Mouse (Mus musculus) neural tube, embryonic 12.5 days (tissue): ENCODE data around the gene Glyr1. TPM values are rescaled to one million over a fixed set of nuclear protein-coding genes. Genes with fewer than 3 reads are reported as not detected.

Source experiments
- ATAC-seq: fragments of 200-750 bp; cut with Nextera tagmentation; 2 replicates; pipeline ENCODE4 v1.8.0; 2017; ENCODE audit warnings: low read depth, mild to moderate bottlenecking, moderate TSS enrichment, moderate library complexity; ENCODE audit not compliant: low FRiP score
- H3K27ac ChIP-seq: fragments of 300-500 bp; sonication (generic); 2 replicates; pipeline ENCODE4 v1.5.1; 2016
- H3K27me3 ChIP-seq: fragments of 300-500 bp; sonication (generic); replicated peaks from 2 replicates; pipeline ENCODE4 v1.6.1; 2016; ENCODE audit warnings: mild to moderate bottlenecking
- H3K36me3 ChIP-seq: fragments of 300-500 bp; sonication (generic); 2 replicates; pipeline ENCODE4 v1.6.1; 2016; ENCODE audit warnings: mild to moderate bottlenecking
- H3K4me1 ChIP-seq: fragments of 300-500 bp; sonication (generic); 2 replicates; pipeline ENCODE4 v1.6.1; 2016
- H3K4me2 ChIP-seq: fragments of 300-500 bp; sonication (generic); replicated peaks from 2 replicates; pipeline ENCODE4 v1.6.1; 2016; ENCODE audit warnings: mild to moderate bottlenecking
- H3K4me3 ChIP-seq: fragments of 300-500 bp; sonication (generic); 2 replicates; pipeline ENCODE4 v1.5.1; 2016
- H3K9ac ChIP-seq: fragments of 300-500 bp; sonication (generic); 2 replicates; pipeline ENCODE4 v1.6.1; 2016; ENCODE audit warnings: mild to moderate bottlenecking
- H3K9me3 ChIP-seq: fragments of 300-500 bp; sonication (generic); 2 replicates; pipeline ENCODE4 v1.6.1; 2016; ENCODE audit warnings: mild to moderate bottlenecking
- WGBS: fragments of 180-500 bp; shearing (Covaris S2); methylation state at CpG from one replicate; pipeline ENCODE4 v1.1.7; 2016; 5-methylcytosine and 5-hydroxymethylcytosine counted together
- polyA plus RNA-seq: library from polyadenylated mRNA; unstranded; fragments of >200 nt; fragmentation: Nextera tagmentation; extraction: Ambion mirVana; gene quantifications from 2 replicates; pipeline ENCODE4 v1.2.1, GENCODE M21; 2016

Gene Glyr1
- 217 and 234 TPM in 2 replicates for polyA plus RNA-seq

DNA sequence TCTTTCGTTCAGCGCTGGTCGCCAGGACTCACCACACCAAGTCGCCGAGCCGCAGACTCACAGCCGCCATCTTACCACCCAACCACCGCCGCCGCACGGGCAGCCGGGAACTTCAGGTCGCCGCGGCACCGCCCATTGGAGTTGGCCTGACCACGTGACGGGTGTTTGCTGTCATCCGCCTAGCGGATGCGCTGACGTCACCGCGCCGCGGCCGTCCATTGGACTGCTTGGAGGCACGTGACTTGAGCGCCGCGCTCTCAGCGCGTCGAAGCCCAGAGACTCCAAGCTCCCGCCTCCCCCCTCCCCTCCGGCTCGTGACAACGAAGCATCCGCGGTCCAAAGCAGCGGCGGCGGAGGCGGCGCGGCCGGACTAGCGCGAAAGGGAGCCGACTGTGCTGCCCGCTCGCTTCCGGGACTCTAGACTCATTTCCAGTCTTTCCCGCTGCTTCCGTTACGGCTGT is at the start of gene Glyr1, which contains the start of gene Ubn1:
Glyr1 (minus strand) TSS at position 90 of the 461 bp plus-strand sequence.
Ubn1 (plus strand) TSS at position 284 of the 461 bp plus-strand sequence.
- under 1% methylated on average over 56 of the region's 56 CpGs for WGBS
- peak within 1 kb of the TSS; percentile 90 for H3K27ac ChIP-seq
- ATAC-seq = peak; percentile 99
- no peaks in the 10 kb centered on the region for H3K27me3 ChIP-seq
- H3K9ac ChIP-seq = peak within 1 kb of the TSS; percentile 92
- peak within 1 kb of the TSS; percentile 97 for H3K4me2 ChIP-seq
- H3K4me3 ChIP-seq = peak within 1 kb of the TSS; percentile 97
- no peaks in the 10 kb centered on the region for H3K9me3 ChIP-seq
- H3K4me1 ChIP-seq = peaks cover 21% of the 10 kb centered on the region
- peaks cover 35% of the 10 kb centered on the region for H3K36me3 ChIP-seq

- 86% methylated on average over 8 of the region's 8 CpGs for WGBS
- ATAC-seq = no peak
Observed at GRCm38 (mm10) chr16:5096504-5096903, 46.8 kb upstream of the Glyr1 start.

GRCm38 (mm10) chr16:5093285-5093684 is 43.6 kb upstream of the Glyr1 start:
- no peaks in the 10 kb centered on the region for H3K9me3 ChIP-seq
- H3K27me3 ChIP-seq = no peaks in the 10 kb centered on the region
- no peak overlapping the region for H3K27ac ChIP-seq
- H3K4me1 ChIP-seq = no peaks in the 10 kb centered on the region
- peaks cover 6% of the 10 kb centered on the region; the same call in 1 of the 2 replicates for H3K36me3 ChIP-seq
- no peak overlapping the region for H3K9ac ChIP-seq
- H3K4me3 ChIP-seq = no peak overlapping the region
- WGBS = 83% methylated on average over 5 of the region's 5 CpGs
- no peak for ATAC-seq
- H3K4me2 ChIP-seq = no peak overlapping the region

More at GRCm38 (mm10) chr16:5096504-5096903, 46.8 kb upstream of the Glyr1 start:
- Histone ChIP-seq H3K9me3 (no peaks in the 10 kb centered on the region), H3K4me3 (no peak overlapping the region), H3K9ac (no peak overlapping the region), H3K27ac (no peak overlapping the region), H3K27me3 (no peaks in the 10 kb centered on the region), H3K4me2 (no peak overlapping the region), H3K36me3 (no peaks in the 10 kb centered on the region), H3K4me1 (no peaks in the 10 kb centered on the region)

- ATAC-seq = no peak
- Histone ChIP-seq H3K4me2 (no peak overlapping the region), H3K4me3 (no peak overlapping the region), H3K27ac (no peak overlapping the region), H3K4me1 (no peaks in the 10 kb centered on the region), H3K9me3 (no peaks in the 10 kb centered on the region), H3K36me3 (peaks cover 44% of the 10 kb centered on the region), H3K27me3 (no peaks in the 10 kb centered on the region), H3K9ac (no peak overlapping the region)
- WGBS = 69% methylated on average over 10 of the region's 10 CpGs
Observed at GRCm38 (mm10) chr16:5089021-5089420, 39.4 kb upstream of the Glyr1 start.

GRCm38 (mm10) chr16:5086179-5086578 is 36.5 kb upstream of the Glyr1 start:
- no peak overlapping the region for H3K27ac ChIP-seq
- WGBS = 97% methylated on average over 2 of the region's 2 CpGs
- no peak overlapping the region for H3K4me3 ChIP-seq
- H3K4me1 ChIP-seq = no peaks in the 10 kb centered on the region
- no peak overlapping the region for H3K9ac ChIP-seq
- no peaks in the 10 kb centered on the region for H3K9me3 ChIP-seq
- H3K36me3 ChIP-seq = peaks cover 69% of the 10 kb centered on the region
- no peaks in the 10 kb centered on the region for H3K27me3 ChIP-seq
- no peak for ATAC-seq
- H3K4me2 ChIP-seq = no peak overlapping the region

DNA sequence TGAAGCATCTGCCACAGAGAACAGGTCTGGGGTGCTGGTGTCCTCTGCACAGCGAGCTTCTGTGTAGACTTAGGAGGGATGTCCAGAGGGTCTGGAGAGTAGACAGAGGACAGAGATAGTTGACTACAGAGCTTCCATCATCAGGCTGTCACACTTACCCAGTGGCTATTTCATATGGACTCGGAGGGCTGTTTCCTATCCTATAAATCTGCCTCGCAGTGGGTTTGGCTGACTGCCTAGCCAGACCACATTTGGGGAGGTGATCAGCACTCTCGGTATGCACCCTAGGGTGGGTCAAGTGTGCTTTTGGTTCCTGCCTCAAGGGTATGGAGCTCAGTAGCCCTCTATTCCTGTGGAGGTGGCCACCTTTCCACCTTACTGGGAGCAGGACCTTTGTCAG is 35.5 kb upstream of the Glyr1 start:
- Histone ChIP-seq H3K27me3 (no peaks in the 10 kb centered on the region), H3K4me3 (no peak overlapping the region), H3K9ac (no peak overlapping the region), H3K27ac (no peak overlapping the region), H3K4me1 (no peaks in the 10 kb centered on the region), H3K4me2 (no peak overlapping the region), H3K36me3 (peaks cover 71% of the 10 kb centered on the region), H3K9me3 (no peaks in the 10 kb centered on the region)
- WGBS = 91% methylated on average over 4 of the region's 4 CpGs
- no peak for ATAC-seq

DNA sequence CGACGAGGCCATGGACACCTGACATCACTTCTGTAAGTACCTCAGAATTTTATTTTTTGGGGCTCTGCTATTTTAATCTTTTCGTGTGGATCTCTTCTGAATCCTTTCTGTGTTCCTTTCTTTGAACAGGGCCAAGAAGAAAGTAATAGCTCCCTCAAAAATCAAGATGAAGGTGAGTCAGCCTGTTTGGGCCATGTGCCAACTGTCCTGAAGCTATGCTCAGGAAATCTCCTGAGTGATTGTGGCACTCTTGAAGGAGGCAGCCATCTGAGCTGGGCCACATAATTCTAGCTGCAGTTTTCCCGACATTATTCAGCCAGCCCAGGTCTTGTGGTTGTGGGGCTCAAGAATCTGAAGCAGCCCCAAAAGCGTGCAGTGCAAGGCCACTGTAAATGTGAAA is 24.7 kb upstream of the Glyr1 start:
- Histone ChIP-seq H3K9me3 (no peaks in the 10 kb centered on the region), H3K4me1 (no peaks in the 10 kb centered on the region), H3K27ac (no peak overlapping the region), H3K4me3 (no peak overlapping the region), H3K9ac (no peak overlapping the region), H3K4me2 (no peak overlapping the region), H3K36me3 (peaks cover 92% of the 10 kb centered on the region), H3K27me3 (no peaks in the 10 kb centered on the region)
- no peak for ATAC-seq
- 96% methylated on average over 5 of the region's 5 CpGs for WGBS

DNA sequence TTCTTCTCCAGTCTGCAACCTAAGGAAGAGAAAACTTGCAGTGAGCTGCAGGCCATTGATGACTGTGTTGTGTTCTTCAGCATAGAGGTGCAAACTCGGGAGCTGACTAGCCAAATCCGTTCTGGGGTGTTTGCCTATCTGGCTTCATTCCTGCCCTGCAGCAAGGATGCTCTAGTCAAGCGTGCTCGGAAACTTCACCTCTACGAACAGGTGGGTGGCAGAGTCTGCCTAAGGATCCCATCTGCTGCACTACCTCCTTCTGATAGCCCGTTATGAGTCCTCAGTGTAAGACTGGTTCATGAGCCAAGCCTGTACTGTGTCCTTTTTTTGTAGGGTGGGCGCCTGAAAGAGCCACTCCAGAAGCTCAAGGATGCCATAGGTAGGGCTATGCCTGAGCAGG is 22.3 kb upstream of the Glyr1 start:
- peaks cover 80% of the 10 kb centered on the region for H3K36me3 ChIP-seq
- no peaks in the 10 kb centered on the region for H3K9me3 ChIP-seq
- no peaks in the 10 kb centered on the region for H3K27me3 ChIP-seq
- 93% methylated on average over 7 of the region's 7 CpGs for WGBS
- H3K27ac ChIP-seq = no peak overlapping the region
- no peak for ATAC-seq
- H3K9ac ChIP-seq = no peak overlapping the region
- no peak overlapping the region for H3K4me3 ChIP-seq
- no peaks in the 10 kb centered on the region for H3K4me1 ChIP-seq
- H3K4me2 ChIP-seq = no peak overlapping the region

- no peak overlapping the region for H3K27ac ChIP-seq
- no peak for ATAC-seq
- H3K9ac ChIP-seq = no peak overlapping the region
- no peak overlapping the region for H3K4me2 ChIP-seq
- WGBS = 92% methylated on average over 3 of the region's 3 CpGs
- no peaks in the 10 kb centered on the region for H3K4me1 ChIP-seq
- H3K4me3 ChIP-seq = no peak overlapping the region
- no peaks in the 10 kb centered on the region for H3K27me3 ChIP-seq
- H3K9me3 ChIP-seq = no peaks in the 10 kb centered on the region
- peaks cover 75% of the 10 kb centered on the region for H3K36me3 ChIP-seq
Observed at GRCm38 (mm10) chr16:5070321-5070720, 20.7 kb upstream of the Glyr1 start.

DNA sequence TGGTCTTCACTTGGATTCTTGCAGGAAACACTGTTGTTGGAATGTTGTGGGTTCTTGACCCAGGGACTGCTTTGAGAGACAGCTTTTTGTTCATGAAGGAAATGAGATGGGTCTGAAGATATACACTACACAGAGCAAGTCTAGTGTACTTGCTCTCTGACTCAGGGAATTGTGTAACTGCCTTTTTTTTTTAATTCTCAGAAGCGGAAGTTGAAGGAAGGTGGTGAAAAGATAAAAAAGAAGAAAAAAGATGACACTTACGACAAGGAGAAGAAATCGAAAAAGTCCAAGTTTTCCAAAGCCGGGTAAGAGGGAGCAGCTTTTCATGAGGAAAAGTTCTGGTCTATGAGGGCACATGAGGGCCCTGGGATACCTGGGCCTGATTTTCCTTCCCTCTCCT is 13.8 kb upstream of the Glyr1 start:
- H3K9ac ChIP-seq = no peak overlapping the region
- H3K4me3 ChIP-seq = no peak overlapping the region
- no peak overlapping the region for H3K27ac ChIP-seq
- H3K36me3 ChIP-seq = peaks cover 57% of the 10 kb centered on the region
- no peaks in the 10 kb centered on the region for H3K9me3 ChIP-seq
- no peaks in the 10 kb centered on the region for H3K4me1 ChIP-seq
- no peak overlapping the region for H3K4me2 ChIP-seq
- H3K27me3 ChIP-seq = no peaks in the 10 kb centered on the region
- 93% methylated on average over 4 of the region's 4 CpGs for WGBS
- no peak for ATAC-seq

DNA sequence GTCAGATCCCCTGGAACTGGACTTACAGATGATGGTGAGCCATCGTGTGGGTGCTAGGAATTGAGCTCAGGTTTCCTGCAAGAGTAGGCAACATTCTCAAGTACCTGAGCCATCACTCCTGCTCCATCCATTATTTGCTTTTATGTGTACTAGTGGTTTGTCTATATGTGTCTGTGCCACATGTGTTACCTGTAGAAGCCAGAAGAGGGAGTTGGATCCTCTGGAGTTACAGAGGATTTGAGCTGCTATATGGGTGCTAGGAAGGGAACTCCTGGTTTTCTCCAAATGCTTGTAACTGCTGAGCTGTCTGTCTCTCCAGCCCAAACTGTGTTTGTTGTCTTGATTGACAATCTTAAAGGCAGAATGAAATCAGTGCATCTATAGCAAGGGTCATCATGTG is 8.5 kb upstream of the Glyr1 start:
- Histone ChIP-seq H3K4me2 (no peak overlapping the region), H3K4me1 (no peaks in the 10 kb centered on the region), H3K27ac (no peak overlapping the region), H3K9me3 (no peaks in the 10 kb centered on the region), H3K27me3 (no peaks in the 10 kb centered on the region), H3K4me3 (no peak overlapping the region), H3K9ac (no peak overlapping the region), H3K36me3 (peaks cover 52% of the 10 kb centered on the region)
- WGBS = 96% methylated on average over 1 of the region's 1 CpGs
- no peak for ATAC-seq

DNA sequence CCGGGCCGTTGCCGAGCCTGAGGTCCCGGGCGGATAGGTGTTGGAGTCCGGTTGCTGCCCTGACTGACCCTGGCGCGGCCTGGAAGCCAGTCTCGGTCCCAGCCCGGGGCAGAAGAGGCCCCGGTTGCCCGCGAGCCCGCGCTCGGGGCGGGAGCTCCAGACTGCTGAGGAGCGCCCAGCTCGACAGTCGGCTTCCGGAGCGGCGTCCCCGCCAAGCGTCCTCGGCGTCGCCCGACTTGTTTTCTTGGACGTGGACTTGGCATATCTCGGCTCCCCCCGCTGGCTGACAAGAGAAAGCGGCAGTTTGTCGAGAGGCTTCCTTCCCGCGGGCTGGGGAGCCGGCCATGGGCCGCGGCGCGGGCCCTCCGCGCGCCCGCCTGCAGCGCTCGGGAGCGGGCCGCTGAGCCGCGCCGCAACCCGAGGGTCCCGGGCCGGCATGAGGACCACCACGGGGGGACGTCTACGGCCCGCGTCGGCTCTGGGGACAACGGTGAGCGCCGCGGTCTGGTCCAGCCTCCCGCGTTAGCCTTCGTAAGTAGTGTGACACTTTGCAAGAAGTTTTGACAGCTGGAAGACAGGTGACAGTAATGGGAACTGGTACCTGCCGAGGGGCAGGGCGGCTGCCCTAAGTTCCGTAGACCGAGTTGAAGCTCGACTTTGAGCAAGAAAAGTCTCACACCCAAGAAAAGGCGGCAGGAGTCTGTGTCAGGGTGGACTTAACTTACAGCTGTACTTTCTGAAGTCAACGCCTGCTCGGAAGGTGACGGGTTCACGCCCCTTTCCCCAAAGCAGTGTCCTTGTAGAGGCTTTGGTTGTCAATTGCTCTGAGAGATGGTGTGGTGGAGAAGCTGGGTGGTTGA is 818 bp upstream of the Glyr1 start:
- peak overlapping the region; percentile 83 for H3K9ac ChIP-seq
- H3K27ac ChIP-seq = peak overlapping the region; percentile 90
- peak overlapping the region; percentile 97 for H3K4me2 ChIP-seq
- peak; percentile 81 for ATAC-seq
- H3K36me3 ChIP-seq = peaks cover 34% of the 10 kb centered on the region
- H3K27me3 ChIP-seq = no peaks in the 10 kb centered on the region
- H3K4me1 ChIP-seq = peaks cover 21% of the 10 kb centered on the region
- peak overlapping the region; percentile 97 for H3K4me3 ChIP-seq
- no peaks in the 10 kb centered on the region for H3K9me3 ChIP-seq
- under 1% methylated on average over 78 of the region's 78 CpGs for WGBS
